Mouse (Mus musculus): ENCODE measurements around the gene Pnmt. TPM values are rescaled to one million over a fixed set of nuclear protein-coding genes. Genes with fewer than 3 reads are reported as not detected.

Gene Pnmt
- total and polyA plus RNA-seq, 3 experiments: not detected

DNA sequence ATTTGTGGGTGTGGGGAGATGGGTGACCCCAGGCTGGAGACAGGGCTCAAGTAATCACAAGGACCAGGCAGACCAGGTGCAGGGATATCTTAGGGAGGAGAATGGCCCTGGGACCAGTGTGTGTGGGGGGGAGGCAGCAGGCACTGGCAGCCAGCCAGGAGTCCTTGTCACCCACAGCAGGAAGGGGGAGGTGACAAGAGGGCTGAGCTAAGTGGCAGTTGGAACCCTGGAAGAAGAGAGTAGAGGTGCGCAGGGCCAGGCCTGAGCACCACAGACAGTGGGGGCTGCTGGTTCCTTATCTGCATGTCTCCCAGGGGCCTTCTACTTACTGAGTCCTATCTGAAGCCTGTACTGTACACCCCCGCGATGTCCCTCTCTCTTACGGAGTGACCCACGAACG lies 7.1 kb downstream of the Pnmt start (continued):
- TF ChIP-seq ELF1 (IDR thresholded peaks at IDR 0.05; ENCODE audit: low read depth, low read length) (peak; percentile 43; the same call in 1 of the 2 replicates), RAD21 (IDR thresholded peaks at IDR 0.05; ENCODE audit: low read depth, low read length) (no peak), POLR2AphosphoS2 (IDR thresholded peaks at IDR 0.05; ENCODE audit: low read length) (peak; percentile 69), SIN3A (IDR thresholded peaks at IDR 0.05; ENCODE audit: low read length) (peak; percentile 88), USF1 (IDR thresholded peaks at IDR 0.05; ENCODE audit: low read depth, low read length) (peak; percentile 16; the same call in 1 of the 2 replicates), POLR2AphosphoS5 (IDR thresholded peaks at IDR 0.05; ENCODE audit: borderline replicate concordance, low read depth, low read length) (0 out of 2 replicates have a peak, but pooled peaks have one; percentile 28), RCOR1 (IDR thresholded peaks at IDR 0.05; ENCODE audit: low read depth, low read length) (peak; percentile 41; the same call in 1 of the 2 replicates), MYC (IDR thresholded peaks at IDR 0.05; ENCODE audit: low read depth, low read length) (no peak), MXI1 (IDR thresholded peaks at IDR 0.05; ENCODE audit: low read depth, low read length) (no peak), EP300 (IDR thresholded peaks at IDR 0.05; ENCODE audit: low read depth in 1 of 2, low read length in 2 of 2) (peak; percentile 77 to 90)

DNA sequence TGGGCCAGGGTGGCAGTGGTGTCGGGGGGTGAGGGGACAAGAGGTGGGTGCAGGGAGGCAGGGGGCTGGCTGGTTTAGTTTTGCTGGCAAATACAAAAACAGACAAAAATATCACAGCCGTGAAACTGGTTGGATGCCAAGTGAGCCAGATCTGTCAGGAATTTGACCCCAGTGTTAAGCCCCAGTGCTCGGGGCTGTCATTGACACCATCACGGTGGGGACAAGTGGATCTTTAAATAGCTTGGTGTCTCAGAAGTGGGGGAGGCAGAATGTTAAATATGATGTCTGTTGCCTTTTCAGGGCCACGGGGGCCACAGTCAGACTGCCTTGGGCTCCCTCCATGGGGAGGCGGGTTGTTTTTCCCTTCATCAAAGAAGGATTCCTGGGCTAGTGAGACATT lies 8.1 kb downstream of the Pnmt start:
- H3K27me3 ChIP-seq (ENCODE audit: control insufficient read depth in 1 of 2, insufficient read depth in 2 of 2, low read length in 2 of 2): no peaks in the 10 kb centered on the region
- H3K4me3 ChIP-seq (ENCODE audit: control insufficient read depth in 1 of 2, insufficient read depth in 1 of 2, low read depth in 2 of 2, low read length in 2 of 2): no peak overlapping the region
- TF ChIP-seq MXI1 (IDR thresholded peaks at IDR 0.05; ENCODE audit: low read depth, low read length) (no peak), TCF12 (IDR thresholded peaks at IDR 0.05; ENCODE audit: low read depth, low read length) (no peak)
- H3K9ac ChIP-seq (ENCODE audit: control insufficient read depth, low read depth, low read length, poor library complexity, severe bottlenecking): peak overlapping the region; percentile 53; the same call in 1 of the 2 replicates
- peaks cover 0 to 26% of the 10 kb centered on the region in 2 experiments; a peak in 2 of 4 replicates for H3K36me3 ChIP-seq (ENCODE audit: control insufficient read depth in 1 of 2, insufficient read depth in 2 of 2, low read length in 2 of 2)
- H3K4me1 ChIP-seq (ENCODE audit: control insufficient read depth in 1 of 2, insufficient read depth in 2 of 2, low read length in 2 of 2): peaks cover 21 to 40% of the 10 kb centered on the region in 2 experiments
- peak overlapping the region; percentile 79 for H3K27ac ChIP-seq (ENCODE audit: control insufficient read depth, low read depth, low read length)
- H3K79me2 ChIP-seq (ENCODE audit: control insufficient read depth, insufficient read depth, low read length, poor library complexity): no peaks in the 10 kb centered on the region
- peak; percentile 44 for DNase-seq (ENCODE audit: low read depth, low spot score)
- no peaks in the 10 kb centered on the region for H3K9me3 ChIP-seq (replicated peaks; ENCODE audit: insufficient read depth, low read length)

DNA sequence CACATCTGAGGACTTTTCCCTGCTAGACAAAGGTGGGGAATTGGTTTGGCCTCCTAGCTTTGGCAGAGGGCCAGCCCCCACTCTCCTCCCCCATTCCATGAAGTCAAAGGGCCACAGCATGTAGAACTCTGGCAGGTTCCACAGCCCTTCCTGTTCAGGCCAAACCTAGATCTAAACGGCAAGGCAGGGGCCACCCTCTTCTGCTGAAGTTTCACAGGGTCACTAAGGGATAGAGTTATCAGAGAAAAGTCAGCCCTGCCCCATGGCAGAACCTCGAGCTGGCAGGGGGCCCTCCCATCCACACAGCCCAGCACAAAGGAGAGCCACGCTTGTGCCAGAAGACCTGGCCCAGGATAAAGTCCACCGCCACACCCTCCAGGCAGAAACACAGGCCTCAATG lies 8.8 kb downstream of the Pnmt start:
- peak overlapping the region; percentile 7 for H3K9ac ChIP-seq (ENCODE audit: control insufficient read depth, low read depth, low read length, poor library complexity, severe bottlenecking)
- no peak overlapping the region for H3K4me3 ChIP-seq (ENCODE audit: control insufficient read depth in 1 of 2, insufficient read depth in 1 of 2, low read depth in 2 of 2, low read length in 2 of 2)
- H3K36me3 ChIP-seq (ENCODE audit: control insufficient read depth in 1 of 2, insufficient read depth in 2 of 2, low read length in 2 of 2): peaks cover 0 to 30% of the 10 kb centered on the region in 2 experiments; a peak in 2 of 4 replicates
- DNase-seq (ENCODE audit: low read depth, low spot score): peak; percentile 56
- H3K4me1 ChIP-seq (ENCODE audit: control insufficient read depth in 1 of 2, insufficient read depth in 2 of 2, low read length in 2 of 2): peaks cover 24 to 45% of the 10 kb centered on the region in 2 experiments
- TF ChIP-seq ETS1 (IDR thresholded peaks at IDR 0.05; ENCODE audit: low read depth, low read length) (no peak), NRF1 (IDR thresholded peaks at IDR 0.05; ENCODE audit: insufficient read depth, low read depth, low read length, poor library complexity, severe bottlenecking) (no peak), GABPA (IDR thresholded peaks at IDR 0.05; ENCODE audit: low read depth, low read length) (no peak), GATA1 (IDR thresholded peaks at IDR 0.05; ENCODE audit: low read depth, low read length) (0 out of 2 replicates have a peak, but pooled peaks have one; percentile 24), CTCF (IDR thresholded peaks at IDR 0.05 in 2 of 3, conservative IDR thresholded peaks at IDR 0.05 in 1 of 3; ENCODE audit: control insufficient read depth in 1 of 3, insufficient read depth in 1 of 3, low read depth in 2 of 3, low read length in 3 of 3, poor library complexity in 1 of 3, severe bottlenecking in 1 of 3) (no peak), MAX (IDR thresholded peaks at IDR 0.05; ENCODE audit: low read length) (no peak; the same call in 1 of the 2 replicates), CHD1 (IDR thresholded peaks at IDR 0.05; ENCODE audit: low read depth, low read length) (no peak), RCOR1 (IDR thresholded peaks at IDR 0.05; ENCODE audit: low read depth, low read length) (0 out of 2 replicates have a peak, but pooled peaks have one; percentile 6), TCF12 (IDR thresholded peaks at IDR 0.05; ENCODE audit: low read depth, low read length) (0 out of 2 replicates have a peak, but pooled peaks have one; percentile 18), MAZ (IDR thresholded peaks at IDR 0.05; ENCODE audit: low read depth, low read length) (no peak), USF1 (IDR thresholded peaks at IDR 0.05; ENCODE audit: low read depth, low read length) (no peak), POLR2A (IDR thresholded peaks at IDR 0.05; ENCODE audit: control insufficient read depth in 1 of 2, insufficient read depth in 1 of 2, low read depth in 1 of 2, low read length in 2 of 2, poor library complexity in 1 of 2) (no peak), RAD21 (IDR thresholded peaks at IDR 0.05; ENCODE audit: low read depth, low read length) (no peak), ZKSCAN1 (IDR thresholded peaks at IDR 0.05; ENCODE audit: low read depth, low read length) (no peak), TAL1 (IDR thresholded peaks at IDR 0.05; ENCODE audit: low read length) (no peak), MEF2A (IDR thresholded peaks at IDR 0.05; ENCODE audit: extremely low read depth, insufficient replicate concordance, low read depth, low read length, poor library complexity, severe bottlenecking) (no peak)
- H3K79me2 ChIP-seq (ENCODE audit: control insufficient read depth, insufficient read depth, low read length, poor library complexity): no peaks in the 10 kb centered on the region
- no peaks in the 10 kb centered on the region for H3K27me3 ChIP-seq (ENCODE audit: control insufficient read depth in 1 of 2, insufficient read depth in 2 of 2, low read length in 2 of 2)
- H3K27ac ChIP-seq (ENCODE audit: control insufficient read depth, low read depth, low read length): peak overlapping the region; percentile 79
- H3K9me3 ChIP-seq (replicated peaks; ENCODE audit: insufficient read depth, low read length): no peaks in the 10 kb centered on the region

Measured in MEL (cell line).